Mouse (Mus musculus) MEL (cell line): Measurements from ENCODE around the gene Alox8. TPM values are rescaled to one million over a fixed set of nuclear protein-coding genes. Genes with fewer than 3 reads are reported as not detected.

ENCODE experiments used
- DNase-seq: peaks from one replicate; pipeline ENCODE4 v3.0.0; 2011; ENCODE audit warnings: low read depth, low spot score
- H3K27ac ChIP-seq: 2 replicates; pipeline ENCODE4 v1.5.1; 2012; ENCODE audit warnings: low read depth, mild to moderate bottlenecking, control low read depth, low read length, moderate library complexity; ENCODE audit not compliant: control insufficient read depth
- H3K27me3 ChIP-seq, 2 experiments: fragments of 150-350 bp in 1 of 2; sonication (generic) in 1 of 2; 2 replicates each; pipeline ENCODE4 v1.6.1; 2012; ENCODE audit warnings: low read length in 2 of 2, mild to moderate bottlenecking in 2 of 2, improper control_type of control experiment in 1 of 2, moderate library complexity in 1 of 2; ENCODE audit not compliant: insufficient read depth in 2 of 2, control insufficient read depth in 1 of 2
- H3K36me3 ChIP-seq, 2 experiments: 2 replicates each; pipeline ENCODE4 v1.6.1; 2012 to 2014; ENCODE audit warnings: low read length in 2 of 2, improper control_type of control experiment in 1 of 2, inconsistent platforms in 1 of 2, mild to moderate bottlenecking in 1 of 2; ENCODE audit not compliant: insufficient read depth in 2 of 2, control insufficient read depth in 1 of 2
- H3K4me1 ChIP-seq, 2 experiments: fragments of 150-350 bp in 1 of 2; sonication (generic) in 1 of 2; 2 replicates each; pipeline ENCODE4 v1.6.1; 2012; ENCODE audit warnings: low read length in 2 of 2, improper control_type of control experiment in 1 of 2, mild to moderate bottlenecking in 1 of 2; ENCODE audit not compliant: insufficient read depth in 2 of 2, control insufficient read depth in 1 of 2
- H3K4me3 ChIP-seq, 2 experiments: fragments of 150-350 bp in 1 of 2; sonication (generic) in 1 of 2; 2 replicates each; pipeline ENCODE4 v1.5.1; 2012; ENCODE audit warnings: low read depth in 2 of 2, low read length in 2 of 2, mild to moderate bottlenecking in 2 of 2, moderate library complexity in 2 of 2, control low read depth in 1 of 2, improper control_type of control experiment in 1 of 2; ENCODE audit not compliant: control insufficient read depth in 1 of 2, insufficient read depth in 1 of 2
- H3K79me2 ChIP-seq: 2 replicates; pipeline ENCODE4 v1.6.1; 2012; ENCODE audit warnings: mild to moderate bottlenecking, low read length, moderate library complexity; ENCODE audit not compliant: control insufficient read depth, poor library complexity, insufficient read depth
- H3K9ac ChIP-seq: 2 replicates; pipeline ENCODE4 v1.6.1; 2012; ENCODE audit warnings: low read depth, mild to moderate bottlenecking, control low read depth, low read length, moderate library complexity; ENCODE audit not compliant: control insufficient read depth, poor library complexity, severe bottlenecking
- H3K9me3 ChIP-seq: fragments of 150-350 bp; sonication (generic); replicated peaks from 2 replicates; pipeline ENCODE4 v1.6.1; 2012; ENCODE audit warnings: mild to moderate bottlenecking, low read length, improper control_type of control experiment, moderate library complexity; ENCODE audit not compliant: insufficient read depth
- BHLHE40 ChIP-seq: IDR thresholded peaks from 2 replicates; pipeline ENCODE4 v1.6.1; 2012; ENCODE audit warnings: low read depth, mild to moderate bottlenecking, inconsistent platforms, low read length, improper control_type of control experiment, borderline replicate concordance
- CHD1 ChIP-seq: IDR thresholded peaks from 2 replicates; pipeline ENCODE4 v1.6.1; 2012; ENCODE audit warnings: low read depth, mild to moderate bottlenecking, inconsistent platforms, low read length, improper control_type of control experiment
- CHD2 ChIP-seq: IDR thresholded peaks from 2 replicates; pipeline ENCODE4 v1.6.1; 2011; ENCODE audit warnings: low read length, improper control_type of control experiment
- E2F4 ChIP-seq: IDR thresholded peaks from 2 replicates; pipeline ENCODE4 v1.6.1; 2011; ENCODE audit warnings: low read depth, low read length, improper control_type of control experiment, borderline replicate concordance
- EP300 ChIP-seq, 2 experiments: IDR thresholded peaks; 2 replicates each; pipeline ENCODE4 v1.6.1; 2011; ENCODE audit warnings: improper control_type of control experiment in 2 of 2, low read length in 2 of 2, low read depth in 1 of 2, mild to moderate bottlenecking in 1 of 2
- GABPA ChIP-seq: IDR thresholded peaks from 2 replicates; pipeline ENCODE4 v1.6.1; 2012; ENCODE audit warnings: low read depth, mild to moderate bottlenecking, inconsistent platforms, low read length, improper control_type of control experiment, moderate library complexity
- HCFC1 ChIP-seq: IDR thresholded peaks from 2 replicates; pipeline ENCODE4 v1.6.1; 2012; ENCODE audit warnings: low read depth, mild to moderate bottlenecking, inconsistent platforms, low read length, improper control_type of control experiment, moderate library complexity
- KAT2A ChIP-seq: conservative IDR thresholded peaks from 2 replicates; pipeline ENCODE4 v1.6.1; 2012; ENCODE audit warnings: low read depth, low read length, improper control_type of control experiment, inconsistent platforms
- MAX ChIP-seq: IDR thresholded peaks from 2 replicates; pipeline ENCODE4 v1.6.1; 2011; ENCODE audit warnings: low read length, improper control_type of control experiment
- NRF1 ChIP-seq: IDR thresholded peaks from 2 replicates; pipeline ENCODE4 v1.6.1; 2014; ENCODE audit warnings: low read depth, mild to moderate bottlenecking, inconsistent platforms, low read length, improper control_type of control experiment, moderate library complexity; ENCODE audit not compliant: poor library complexity, insufficient read depth, severe bottlenecking
- POLR2A ChIP-seq, 2 experiments: IDR thresholded peaks; 2 replicates each; pipeline ENCODE4 v1.6.1; 2011 to 2012; ENCODE audit warnings: low read length in 2 of 2, mild to moderate bottlenecking in 2 of 2, control low read depth in 1 of 2, improper control_type of control experiment in 1 of 2, low read depth in 1 of 2, moderate library complexity in 1 of 2; ENCODE audit not compliant: control insufficient read depth in 1 of 2, insufficient read depth in 1 of 2, poor library complexity in 1 of 2
- SIN3A ChIP-seq: IDR thresholded peaks from 2 replicates; pipeline ENCODE4 v1.6.1; 2012; ENCODE audit warnings: low read length, improper control_type of control experiment, inconsistent platforms
- SMC3 ChIP-seq: IDR thresholded peaks from 2 replicates; pipeline ENCODE4 v1.6.1; 2011; ENCODE audit warnings: low read depth, low read length, improper control_type of control experiment
- TAL1 ChIP-seq: IDR thresholded peaks from 2 replicates; pipeline ENCODE4 v1.6.1; 2012; ENCODE audit warnings: mild to moderate bottlenecking, inconsistent platforms, low read length, moderate library complexity, mixed read lengths
- TCF12 ChIP-seq: IDR thresholded peaks from 2 replicates; pipeline ENCODE4 v1.6.1; 2014; ENCODE audit warnings: low read depth, mild to moderate bottlenecking, inconsistent platforms, low read length, improper control_type of control experiment, moderate library complexity
- UBTF ChIP-seq: IDR thresholded peaks from 2 replicates; pipeline ENCODE4 v1.6.1; 2012; ENCODE audit warnings: low read depth, mild to moderate bottlenecking, inconsistent platforms, low read length, improper control_type of control experiment, moderate library complexity, borderline replicate concordance; ENCODE audit not compliant: insufficient read depth
- USF2 ChIP-seq, 2 experiments: IDR thresholded peaks; 2 replicates each; pipeline ENCODE4 v1.6.1; 2011 to 2012; ENCODE audit warnings: improper control_type of control experiment in 2 of 2, low read length in 2 of 2, borderline replicate concordance in 1 of 2, inconsistent platforms in 1 of 2, low read depth in 1 of 2, mild to moderate bottlenecking in 1 of 2; ENCODE audit not compliant: insufficient read depth in 1 of 2
- ZMIZ1 ChIP-seq: IDR thresholded peaks from 2 replicates; pipeline ENCODE4 v1.6.1; 2012; ENCODE audit warnings: low read depth, mild to moderate bottlenecking, inconsistent platforms, low read length, improper control_type of control experiment, moderate library complexity
- polyA plus RNA-seq, 2 experiments: library from polyadenylated mRNA; stranded (reverse) in 1 of 2; unstranded in 1 of 2; fragments of >175 nt in 1 of 2; fragments of >200 nt in 1 of 2; gene quantifications; 2 replicates each; pipeline versions ENCODE4 v1.2.1 to v1.2.4; 2012; ENCODE audit warnings: low replicate concordance in 2 of 2, low read depth in 1 of 2; ENCODE audit not compliant: insufficient read length in 2 of 2, insufficient read depth in 1 of 2, missing spikeins in 1 of 2
- total RNA-seq: library from RNA; depleted of rRNA; stranded (reverse); fragments of 300-350 nt; gene quantifications from 2 replicates; pipeline ENCODE4 v1.2.3, GENCODE M21; 2012

Gene Alox8
- total and polyA plus RNA-seq, 3 experiments: 0.07 to 0.31 TPM; not detected in 1

GRCm38 (mm10) chr11:69244911-69245310 lies 47.3 kb upstream of the Alox8 start (continued):
- no peak for TF ChIP-seq HCFC1

GRCm38 (mm10) chr11:69236926-69237260 lies 39.2 kb upstream of the Alox8 start, which contains the start of gene Gucy2e:
Gucy2e (minus strand) TSS chr11:69237036.
- no peak within 1 kb of the TSS for H3K4me3 ChIP-seq
- H3K27me3 ChIP-seq: peaks cover 6% of the 10 kb centered on the region in 2 experiments
- H3K27ac ChIP-seq: no peak within 1 kb of the TSS
- H3K9ac ChIP-seq: no peak within 1 kb of the TSS
- H3K79me2 ChIP-seq: no peaks in the 10 kb centered on the region
- no peaks in the 10 kb centered on the region for H3K36me3 ChIP-seq
- no peaks in the 10 kb centered on the region for H3K4me1 ChIP-seq
- no peak for TF ChIP-seq KAT2A
- no peak for TF ChIP-seq UBTF
- TF ChIP-seq ZMIZ1: no peak
- TF ChIP-seq E2F4: no peak
- no peak for TF ChIP-seq NRF1
- no peak for TF ChIP-seq CHD2
- no peak for TF ChIP-seq SMC3
- no peak for TF ChIP-seq BHLHE40
- no peak for TF ChIP-seq USF2 (IDR thresholded peaks at IDR 0.05; ENCODE audit: borderline replicate concordance in 1 of 2, insufficient read depth in 1 of 2, low read depth in 1 of 2, low read length in 2 of 2)
- no peak for TF ChIP-seq CHD1
- no peak for TF ChIP-seq POLR2A (IDR thresholded peaks at IDR 0.05; ENCODE audit: control insufficient read depth in 1 of 2, insufficient read depth in 1 of 2, low read depth in 1 of 2, low read length in 2 of 2, poor library complexity in 1 of 2)
- TF ChIP-seq SIN3A: no peak
- TF ChIP-seq TAL1: no peak
- TF ChIP-seq MAX: no peak
- TF ChIP-seq EP300 (IDR thresholded peaks at IDR 0.05; ENCODE audit: low read depth in 1 of 2, low read length in 2 of 2): no peak
- TF ChIP-seq TCF12: no peak
- TF ChIP-seq GABPA: no peak
- H3K9me3 ChIP-seq: no peaks in the 10 kb centered on the region
- no peak for DNase-seq
